Mouse (Mus musculus): ENCODE data around the gene Mmd2.

DNA sequence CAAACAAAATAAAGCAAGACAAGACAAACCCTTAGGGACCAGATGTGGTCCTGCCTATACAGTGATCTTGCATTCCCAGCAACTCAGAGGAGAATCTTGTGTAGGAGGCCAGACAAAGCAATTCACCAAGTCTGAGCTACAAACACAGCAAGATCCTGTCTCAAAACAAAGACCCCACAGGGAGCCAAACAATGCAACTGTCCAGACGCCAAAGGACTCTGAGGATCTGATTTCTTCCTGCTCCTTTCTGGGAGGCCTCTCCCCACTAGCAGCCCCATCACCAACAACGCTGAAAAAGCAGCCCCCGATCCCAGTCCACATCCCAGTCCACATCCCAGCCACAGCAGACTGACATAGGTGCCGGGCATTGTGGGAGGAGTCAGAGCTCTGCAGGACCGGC is 62.3 kb downstream of the Mmd2 start:
- TF ChIP-seq CTCF (IDR thresholded peaks at IDR 0.05) (no peak), POLR2A (IDR thresholded peaks at IDR 0.05; ENCODE audit: insufficient read depth, low read depth, low read length) (no peak)
